In genomic region chr19:54722091-54722490, GRCm38 (mm10) we compare ENCODE assay signal across 24 mouse cellular contexts.
DNase-seq lines count a peak whose midpoint lies in the region; ATAC-seq and TF ChIP-seq lines count a peak whose summit lies in the region.
"Had no signal": no experiment of that assay in that cellular context is flagged by ENCODE, and none has a peak within 500 bp of the region (broad histone marks: within the 10 kb centered on the region; RNA-seq: fewer than 3 reads in every experiment).

No protein-coding gene starts in this region.

- no peak overlapping the region for H3K4me2 ChIP-seq in hindbrain, postnatal 0 days (ENCODE audit: low read depth, low read length)
- H3K4me2 ChIP-seq: intestine, embryonic 15.5 days; limb, embryonic 13.5 days; liver, embryonic 11.5 days; lung, embryonic 15.5 days had no signal

- intact Hi-C loops in left cerebral cortex, postnatal 4 days (cut with DNase I): no loop called here
- intact Hi-C loops in left cerebral cortex, postnatal 36 days (cut with DNase I): no loop called here

- H3K36me3 ChIP-seq in hindbrain, postnatal 0 days (ENCODE audit: insufficient read depth, low read length): no peaks in the 10 kb centered on the region
- H3K36me3 ChIP-seq in hindbrain, embryonic 10.5 days: no peaks in the 10 kb centered on the region
- H3K36me3 ChIP-seq: G1E; intestine, embryonic 15.5 days; limb, embryonic 13.5 days; lung, embryonic 15.5 days; midbrain, embryonic 10.5 days had no signal

- H3K27ac ChIP-seq in hindbrain, postnatal 0 days: no peak overlapping the region
- no peak overlapping the region for H3K27ac ChIP-seq in hindbrain, embryonic 10.5 days
- H3K27ac ChIP-seq: intestine, embryonic 15.5 days; limb, embryonic 13.5 days; lung, embryonic 15.5 days; midbrain, embryonic 10.5 days; stomach, postnatal 0 days had no signal

- H3K9ac ChIP-seq in hindbrain, postnatal 0 days (replicated peaks; ENCODE audit: low read length): no peak overlapping the region
- H3K9ac ChIP-seq: intestine, embryonic 15.5 days; limb, embryonic 13.5 days; lung, embryonic 15.5 days had no signal

- DNase-seq in adrenal gland, adult 2 months: peak; percentile 32
- no peak for DNase-seq in adrenal gland, postnatal 25 days
- DNase-seq in hindbrain, postnatal 0 days (ENCODE audit: low spot score): peak; percentile 8
- no peak for DNase-seq in hindbrain, embryonic 10.5 days (ENCODE audit: low spot score)
- peak; percentile 21 for DNase-seq in left cerebral cortex, postnatal 4 days
- DNase-seq in left cerebral cortex, postnatal 36 days (ENCODE audit: low spot score in 2 of 2): no peak
- DNase-seq in layer of hippocampus, adult 11-12 months (ENCODE audit: low spot score): no peak
- DNase-seq: cerebellum, adult 11-12 months; cerebellum, postnatal 36 days; gastrocnemius, postnatal 14 days; heart, postnatal 14 days; right cerebral cortex, postnatal 4 days; thymus, adult 18-20 months; thymus, postnatal 25 days had no signal

- no peaks in the 10 kb centered on the region for H3K9me3 ChIP-seq in hindbrain, postnatal 0 days (ENCODE audit: low read length)
- no peaks in the 10 kb centered on the region for H3K9me3 ChIP-seq in hindbrain, embryonic 10.5 days
- H3K9me3 ChIP-seq: G1E; intestine, embryonic 15.5 days; limb, embryonic 13.5 days; lung, embryonic 15.5 days; midbrain, embryonic 10.5 days had no signal

- H3K27me3 ChIP-seq in hindbrain, postnatal 0 days (ENCODE audit: insufficient read depth, low read length): no peaks in the 10 kb centered on the region
- H3K27me3 ChIP-seq in hindbrain, embryonic 10.5 days (ENCODE audit: insufficient read depth, poor library complexity, severe bottlenecking): no peaks in the 10 kb centered on the region
- H3K27me3 ChIP-seq: intestine, embryonic 15.5 days; limb, embryonic 13.5 days; lung, embryonic 15.5 days had no signal

- 38% methylated on average over 2 of the region's 2 CpGs for WGBS in hindbrain, postnatal 0 days
- 71% methylated on average over 2 of the region's 2 CpGs for WGBS in hindbrain, embryonic 10.5 days

- H3K4me3 ChIP-seq in hindbrain, postnatal 0 days (ENCODE audit: low read length): no peak overlapping the region
- no peak overlapping the region for H3K4me3 ChIP-seq in hindbrain, embryonic 10.5 days
- H3K4me3 ChIP-seq: intestine, embryonic 15.5 days; limb, embryonic 13.5 days; lung, embryonic 15.5 days; midbrain, embryonic 10.5 days had no signal

- H3K4me1 ChIP-seq in hindbrain, postnatal 0 days (ENCODE audit: insufficient read depth, low read length): no peaks in the 10 kb centered on the region
- H3K4me1 ChIP-seq in hindbrain, embryonic 10.5 days (replicated peaks): no peaks in the 10 kb centered on the region
- H3K4me1 ChIP-seq: intestine, embryonic 15.5 days; limb, embryonic 13.5 days; lung, embryonic 15.5 days; midbrain, embryonic 10.5 days had no signal

- no peak for ATAC-seq in hindbrain, postnatal 0 days
- ATAC-seq: forebrain, embryonic 14.5 days; hindbrain, embryonic 16.5 days; intestine, embryonic 15.5 days; midbrain, embryonic 16.5 days had no signal

- TF ChIP-seq CTCF in hindbrain, postnatal 0 days (IDR thresholded peaks at IDR 0.05; ENCODE audit: low read depth): no peak

Comparison
In these comparisons a context has a peak if more than half of its experiments do, and no peak if none do; other contexts are left out.
1. DNase-seq: peak in adrenal gland, adult 2 months (single experiment), hindbrain, postnatal 0 days (single experiment) and left cerebral cortex, postnatal 4 days (single experiment); none in adrenal gland, postnatal 25 days (single experiment), hindbrain, embryonic 10.5 days (single experiment), left cerebral cortex, postnatal 36 days (0 of 2) and layer of hippocampus, adult 11-12 months (single experiment).